Mouse (Mus musculus) layer of hippocampus, adult 8-10 months (tissue): ENCODE results near the gene Larp4b. TPM values are rescaled to one million over a fixed set of nuclear protein-coding genes. Genes with fewer than 3 reads are reported as not detected.

ENCODE experiments used
- DNase-seq, 2 experiments: peaks; one replicate each; pipeline ENCODE4 v3.0.0; 2022; ENCODE audit warnings: low spot score in 2 of 2
- total RNA-seq, 4 experiments: library from RNA; stranded (reverse); gene quantifications; 2 replicates each; pipeline ENCODE4 v1.2.4; 2022

The Larp4b gene
- total RNA-seq, 4 experiments from 2014 or later: 69.6 to 73.1 (median 70.6) TPM

- no peak for DNase-seq
Observed at GRCm38 (mm10) chr13:9122045-9122444, 28.4 kb downstream of the Larp4b start.

- no peak for DNase-seq
Observed at GRCm38 (mm10) chr13:9125193-9125592, 31.5 kb downstream of the Larp4b start.

GRCm38 (mm10) chr13:9127715-9128114, 34.0 kb downstream of the Larp4b start:
- no peak for DNase-seq

- no peak for DNase-seq
Observed at GRCm38 (mm10) chr13:9128707-9129314, 35.1 kb downstream of the Larp4b start.

- no peak for DNase-seq
Observed at GRCm38 (mm10) chr13:9134421-9134820, 40.7 kb downstream of the Larp4b start.

- no peak for DNase-seq
Observed at GRCm38 (mm10) chr13:9136088-9136487, 42.4 kb downstream of the Larp4b start.

DNA sequence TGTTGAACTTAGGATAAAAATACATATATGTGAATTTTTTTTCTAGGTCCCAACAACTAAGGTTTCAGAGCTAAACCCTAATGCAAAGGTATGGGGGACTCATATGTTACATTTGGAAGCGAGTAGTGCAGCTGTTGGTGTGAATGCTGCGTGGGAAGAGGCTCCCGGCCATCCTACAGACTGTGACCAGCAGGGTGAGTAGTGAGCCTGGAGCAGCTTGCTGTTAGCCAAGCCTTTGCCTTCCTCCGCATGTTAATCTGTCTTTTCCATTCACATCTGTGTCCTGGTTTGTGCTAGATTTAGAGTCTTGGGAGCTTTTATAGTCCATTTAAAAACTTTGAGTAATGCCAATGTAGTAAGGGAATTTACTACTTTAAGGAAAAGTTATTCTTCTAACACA, 43.1 kb downstream of the Larp4b start:
- peak in 1 of 2 experiments; percentile 32 for DNase-seq

DNA sequence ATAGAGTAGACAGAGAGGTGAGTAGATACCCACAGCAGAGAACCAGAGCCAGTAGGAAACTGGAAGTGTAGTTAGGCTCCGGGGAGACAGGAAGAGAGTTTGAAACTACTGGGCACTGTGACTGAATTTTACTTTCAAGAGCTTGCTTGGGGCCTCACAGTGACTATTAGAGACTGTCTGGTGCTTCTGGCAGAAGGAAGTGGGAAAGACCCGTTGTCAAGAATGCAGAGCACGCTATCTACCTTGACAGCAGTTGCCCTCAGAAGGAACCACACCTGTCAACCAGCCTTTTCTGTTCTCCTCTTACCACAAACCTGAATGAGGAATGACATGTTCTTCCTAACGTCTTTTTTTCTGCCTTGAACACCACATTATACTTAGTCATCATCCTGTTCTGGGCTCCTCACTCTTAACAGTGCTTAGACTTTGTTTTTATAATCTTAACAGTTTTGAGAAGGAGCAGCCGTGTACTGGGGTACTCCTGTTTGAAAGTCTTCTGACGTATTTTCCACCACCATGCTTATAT, 45.8 kb downstream of the Larp4b start:
- no peak for DNase-seq

GRCm38 (mm10) chr13:9140204-9140603, 46.5 kb downstream of the Larp4b start:
- no peak for DNase-seq

DNA sequence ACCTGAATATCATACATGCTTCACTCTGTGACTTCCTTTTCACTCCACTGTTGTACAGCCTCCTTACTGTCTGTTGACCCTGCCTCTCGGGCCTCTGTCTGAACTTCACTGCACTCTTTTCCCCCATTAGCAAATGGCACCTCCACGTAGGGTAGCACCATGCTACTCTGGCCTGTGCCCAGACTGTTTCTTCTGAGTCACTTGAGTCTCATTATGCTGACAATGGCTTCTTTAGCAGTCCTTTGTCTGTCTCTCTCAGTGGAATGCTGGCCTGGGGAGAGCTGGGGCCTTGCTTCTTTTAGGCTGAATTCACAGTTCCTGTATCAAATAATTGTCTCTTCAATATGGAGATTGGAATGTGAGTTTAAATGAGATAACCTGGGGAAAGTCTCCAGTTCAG, 48.7 kb downstream of the Larp4b start:
- no peak for DNase-seq

DNA sequence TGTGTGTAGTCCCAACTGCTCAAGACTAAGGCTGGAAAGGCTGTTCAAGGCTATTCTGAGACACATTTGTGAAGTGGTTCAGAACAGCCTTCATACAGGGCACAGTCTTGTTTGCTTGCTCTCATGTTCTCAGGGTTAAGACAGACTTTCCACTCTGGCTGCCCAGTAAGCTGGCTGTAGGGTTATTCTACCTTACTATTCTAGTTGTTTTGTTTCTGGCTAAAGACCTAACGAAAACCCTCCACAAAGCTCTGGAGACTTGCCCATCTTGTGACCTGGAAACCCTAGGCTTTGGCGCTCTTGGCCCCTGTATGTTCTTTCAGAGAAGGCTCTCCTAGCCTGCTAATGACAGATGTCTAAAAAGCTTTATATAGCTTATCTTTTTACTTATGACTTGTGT, 55.1 kb downstream of the Larp4b start:
- no peak for DNase-seq

GRCm38 (mm10) chr13:9149473-9150217, 56.0 kb downstream of the Larp4b start:
- DNase-seq: no peak

DNA sequence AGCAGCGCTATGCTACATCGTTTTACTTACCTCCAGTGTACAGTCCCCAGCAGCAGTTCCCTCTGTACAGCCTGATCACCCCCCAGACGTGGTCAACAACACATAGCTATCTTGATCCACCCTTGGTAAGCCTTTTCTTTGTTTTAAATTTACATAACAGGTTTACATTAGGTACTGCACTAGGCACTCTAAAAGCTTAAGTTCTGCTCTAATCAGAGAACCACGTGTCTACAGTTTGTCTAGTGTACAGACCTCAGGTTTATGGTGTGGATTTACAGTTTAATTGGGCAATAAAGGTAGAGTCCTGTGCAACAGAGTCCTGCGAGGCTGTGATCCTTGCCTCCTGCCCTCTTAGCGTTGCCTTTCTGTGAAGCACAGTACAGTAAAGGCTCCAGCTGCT, 57.4 kb downstream of the Larp4b start:
- DNase-seq: no peak

DNA sequence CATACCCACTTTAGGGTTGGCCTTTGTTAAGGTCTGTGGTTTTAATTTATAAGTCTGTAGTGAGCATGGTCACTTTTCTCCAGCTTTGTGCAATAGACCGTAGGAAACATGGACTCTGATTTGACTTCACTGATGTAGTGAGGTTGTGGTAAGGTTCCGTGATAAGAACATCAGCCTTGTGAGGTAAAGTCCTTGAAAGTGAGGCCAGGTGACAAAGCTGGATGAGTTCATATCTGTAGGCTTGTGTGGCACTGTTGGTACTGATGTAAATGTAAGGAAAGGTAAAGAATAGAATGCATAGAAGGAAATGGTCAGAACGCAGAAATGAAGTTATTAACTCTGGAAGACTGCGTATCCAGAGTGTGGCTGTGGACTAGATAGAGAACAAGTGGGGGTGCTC, 57.9 kb downstream of the Larp4b start:
- DNase-seq: no peak

GRCm38 (mm10) chr13:9152267-9152666, 58.6 kb downstream of the Larp4b start:
- no peak for DNase-seq

GRCm38 (mm10) chr13:9153803-9154202, 60.1 kb downstream of the Larp4b start:
- DNase-seq: no peak

DNA sequence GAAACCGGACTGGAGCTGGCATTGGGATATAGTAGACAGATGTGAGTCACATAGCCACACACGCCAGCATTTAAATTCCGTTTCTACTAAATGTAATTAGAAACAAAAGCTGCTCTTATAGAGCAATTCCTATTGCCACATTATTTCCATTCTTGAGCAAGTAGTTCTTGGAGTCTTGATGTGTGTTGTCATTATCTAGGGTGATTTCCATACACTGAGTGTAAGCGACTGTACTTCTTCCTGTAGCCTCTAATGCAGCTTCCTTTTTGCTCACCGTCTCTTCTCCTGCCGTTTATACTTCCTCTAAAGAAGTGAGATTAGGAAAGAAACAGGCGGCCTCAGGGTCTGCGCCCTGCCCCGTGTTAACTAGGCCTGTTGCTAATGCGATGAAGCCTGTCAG, 65.6 kb downstream of the Larp4b start:
- no peak for DNase-seq

DNA sequence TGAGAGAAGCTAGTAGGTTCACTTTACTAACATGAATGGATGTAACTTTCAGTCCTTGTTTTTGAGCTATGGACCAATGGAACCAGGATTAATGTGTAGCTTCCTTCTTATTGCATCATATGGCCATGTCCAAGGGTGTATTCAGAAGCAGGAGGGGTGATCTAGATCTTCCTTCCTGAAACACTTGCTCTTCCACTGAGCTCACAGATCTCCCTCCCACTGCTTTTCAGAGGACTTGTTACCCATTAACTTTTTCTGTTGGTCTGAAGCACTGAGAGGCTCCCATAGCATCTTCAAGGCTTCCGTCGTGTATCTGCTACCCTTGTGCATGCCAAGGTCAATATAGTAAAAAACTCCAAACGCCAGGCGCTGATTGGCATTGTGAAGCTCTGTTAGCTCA, 69.2 kb downstream of the Larp4b start:
- DNase-seq: no peak

GRCm38 (mm10) chr13:9167842-9168241, 74.2 kb downstream of the Larp4b start:
- DNase-seq: no peak

DNA sequence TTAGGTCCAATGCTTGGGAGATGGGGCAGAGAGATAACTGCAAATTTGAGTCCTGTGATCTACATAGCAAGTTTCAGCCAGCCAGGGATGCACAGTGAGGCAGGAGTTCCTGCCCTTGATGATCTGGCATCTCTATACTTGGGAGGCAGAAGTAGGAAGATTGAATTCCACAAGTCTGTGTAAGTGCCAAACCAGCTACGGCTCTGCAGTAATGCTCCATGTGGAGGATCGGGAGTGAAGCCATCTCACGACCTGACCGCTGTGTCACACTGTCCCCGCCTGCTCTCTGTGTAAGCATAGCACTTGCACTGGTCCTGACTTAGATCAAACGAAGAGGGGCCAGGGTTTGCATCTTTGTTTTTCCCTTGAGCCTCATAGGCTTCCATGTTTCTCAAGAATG, 75.9 kb downstream of the Larp4b start:
- no peak for DNase-seq

GRCm38 (mm10) chr13:9170726-9171125, 77.0 kb downstream of the Larp4b start:
- DNase-seq: no peak

- DNase-seq: no peak
Observed at GRCm38 (mm10) chr13:9173414-9173813, 79.7 kb downstream of the Larp4b start.

- DNase-seq: no peak
Observed at GRCm38 (mm10) chr13:9175171-9175570, 81.5 kb downstream of the Larp4b start.
